Mouse (Mus musculus): ENCODE measurements around the gene Adamtsl1.

GRCm38 (mm10) chr4:86329481-86329880 is 815.5 kb downstream of the Adamtsl1 start:
- TF ChIP-seq GATA2 (IDR thresholded peaks at IDR 0.05; ENCODE audit: borderline replicate concordance, low read depth, low read length) (no peak), GATA1 (IDR thresholded peaks at IDR 0.05; ENCODE audit: borderline replicate concordance, low read length) (no peak)

Data from G1E (cell line).